Mouse (Mus musculus): Measurements from ENCODE around the gene Usp47.

DNA sequence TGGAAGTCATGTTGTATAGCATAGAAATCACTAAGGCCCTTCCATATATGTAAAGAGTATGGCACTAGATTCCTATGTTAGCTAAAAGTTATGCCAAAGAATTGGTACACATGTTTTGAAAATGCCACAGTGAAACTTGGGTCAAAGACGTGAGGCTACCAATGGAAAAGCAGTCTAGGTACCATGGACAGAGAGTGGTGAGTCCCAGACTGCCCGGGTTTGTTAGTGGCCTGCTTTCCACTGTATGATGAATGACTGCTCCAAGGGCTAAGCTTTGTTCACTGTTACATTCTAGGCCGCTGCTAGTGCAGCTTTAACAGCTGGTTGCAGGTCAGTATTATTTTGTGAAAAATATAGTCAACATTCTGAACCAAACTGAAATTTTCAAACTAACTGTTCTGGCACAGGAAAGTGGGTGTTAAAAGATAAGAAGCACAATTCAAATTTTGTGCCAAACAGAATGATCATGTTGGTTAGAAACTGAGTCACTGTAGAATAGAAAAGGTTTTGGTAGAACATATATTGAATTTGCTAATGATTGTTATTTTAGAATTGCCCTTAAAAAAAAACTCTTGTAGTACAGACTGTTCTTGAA is 22.6 kb downstream of the Usp47 start:
- no peak for TF ChIP-seq CTCF (IDR thresholded peaks at IDR 0.05; ENCODE audit: borderline replicate concordance, extremely low read depth, insufficient read depth, insufficient read length)
- no peak for TF ChIP-seq POLR2A (IDR thresholded peaks at IDR 0.05; ENCODE audit: borderline replicate concordance, extremely low read depth, insufficient read depth, insufficient read length, poor library complexity, severe bottlenecking)

Data from brain, embryonic 14.5 days (tissue).